Mouse (Mus musculus): Measurements from ENCODE around the gene B3gnt4. TPM values are rescaled to one million over a fixed set of nuclear protein-coding genes. Genes with fewer than 3 reads are reported as not detected.

Gene B3gnt4
- polyA plus RNA-seq, 1 experiment, result 0.05 TPM

DNA sequence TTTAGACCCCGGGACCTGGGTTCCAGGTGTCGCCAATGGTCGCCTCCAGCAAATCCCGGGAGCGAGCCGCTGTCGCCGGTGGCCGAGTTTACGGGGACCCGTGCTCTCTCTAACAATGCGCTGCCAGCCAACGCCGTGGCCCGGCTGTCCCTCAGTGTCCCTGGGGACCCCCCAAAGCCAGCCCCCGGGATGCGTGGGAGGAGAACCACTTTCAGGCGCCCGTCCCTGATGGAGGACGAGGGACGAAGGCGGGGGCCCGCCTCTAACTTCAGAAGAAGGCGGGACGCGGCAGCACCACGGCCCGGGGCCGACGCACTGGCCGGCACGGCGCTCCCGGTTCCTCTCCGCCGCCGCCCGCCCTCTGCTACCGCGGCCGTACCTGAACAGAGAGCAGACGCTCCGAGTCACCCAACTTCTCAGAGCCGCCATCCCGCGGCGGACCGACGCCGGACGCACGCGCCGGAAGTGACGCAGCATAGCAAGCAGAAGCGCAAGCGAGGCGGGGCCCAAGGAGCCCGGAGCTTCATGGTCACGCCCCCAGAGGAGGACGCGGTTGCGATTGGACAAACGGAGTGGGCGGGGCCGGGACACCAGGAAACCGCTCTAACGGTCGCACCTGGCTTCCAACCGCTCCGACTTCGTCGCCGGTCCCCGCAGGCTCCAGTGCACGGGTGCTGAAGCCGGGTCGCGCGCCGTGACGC, 13.6 kb downstream of the B3gnt4 start, which contains the start of gene Diablo:
TSS of gene Diablo (minus strand) at position 485 of the 701 bp plus-strand sequence.
- no peak for TF ChIP-seq MAX (IDR thresholded peaks at IDR 0.05; ENCODE audit: low read depth)
- peak; percentile 80 for TF ChIP-seq POLR2AphosphoS2 (IDR thresholded peaks at IDR 0.05; ENCODE audit: insufficient read length, low read depth)
- TF ChIP-seq TCF12 (IDR thresholded peaks at IDR 0.05; ENCODE audit: insufficient read depth, poor library complexity, severe bottlenecking), result no peak
- TF ChIP-seq SRF (IDR thresholded peaks at IDR 0.05; ENCODE audit: control insufficient read depth, insufficient read length, low read depth), result peak; percentile 15
- TF ChIP-seq CEBPB (IDR thresholded peaks at IDR 0.05; ENCODE audit: insufficient read depth, poor library complexity, severe bottlenecking), result no peak
- TF ChIP-seq POLR2A (IDR thresholded peaks at IDR 0.05; ENCODE audit: insufficient read length, low read depth), result peak; percentile 94
- peak in 1 of 3 experiments; percentile 57 for TF ChIP-seq MYOD1 (IDR thresholded peaks at IDR 0.05; ENCODE audit: control insufficient read depth in 1 of 3, insufficient read length in 2 of 3, low read depth in 2 of 3)
- H3K27me3 ChIP-seq (ENCODE audit: control insufficient read depth, insufficient read depth, insufficient read length), result no peaks in the 10 kb centered on the region

DNA sequence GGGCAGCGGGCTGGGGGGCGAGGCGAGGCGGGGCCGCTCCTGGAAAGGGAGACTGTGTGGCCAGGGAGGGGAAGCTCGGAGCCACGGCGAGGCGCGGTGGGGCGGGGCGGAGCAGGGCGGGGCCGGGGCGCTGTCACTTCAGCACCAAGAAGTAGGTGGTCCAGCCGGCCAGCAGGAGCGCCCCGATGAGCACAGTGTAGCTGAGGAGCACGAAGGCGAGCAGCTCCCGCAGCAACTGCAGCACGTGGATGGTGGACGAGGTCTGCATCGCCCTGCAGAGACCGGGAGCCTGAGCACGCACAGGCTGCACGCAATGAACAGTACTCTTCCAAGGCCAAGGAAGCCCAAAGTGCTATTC, 14.1 kb downstream of the B3gnt4 start:
- Histone ChIP-seq H3ac (ENCODE audit: control insufficient read depth, insufficient read length) (peak overlapping the region; percentile 75), H3K27me3 (ENCODE audit: control insufficient read depth, insufficient read depth, insufficient read length) (no peaks in the 10 kb centered on the region), H3K4me3 (peak overlapping the region; percentile 45), H3K79me2 (ENCODE audit: control insufficient read depth, insufficient read depth) (peaks cover 10% of the 10 kb centered on the region), H3K36me3 (ENCODE audit: control insufficient read depth, insufficient read depth) (no peaks in the 10 kb centered on the region), H3K4me2 (ENCODE audit: low read depth) (peak overlapping the region; percentile 66)
- TF ChIP-seq REST (IDR thresholded peaks at IDR 0.05; ENCODE audit: insufficient read depth, insufficient read length) (peak; percentile 71), USF1 (IDR thresholded peaks at IDR 0.05; ENCODE audit: low read depth) (no peak)

More for the DNA sequence above, 13.6 kb downstream of the B3gnt4 start, which contains the start of gene Diablo:
- H3ac ChIP-seq (ENCODE audit: control insufficient read depth, insufficient read length), result peak within 1 kb of the TSS; percentile 75
- H3K4me2 ChIP-seq (ENCODE audit: low read depth), result peak within 1 kb of the TSS; percentile 98
- H3K4me3 ChIP-seq, result peak within 1 kb of the TSS; percentile 45
- H3K36me3 ChIP-seq (ENCODE audit: control insufficient read depth, insufficient read depth), result no peaks in the 10 kb centered on the region
- peaks cover 10% of the 10 kb centered on the region for H3K79me2 ChIP-seq (ENCODE audit: control insufficient read depth, insufficient read depth)

DNA sequence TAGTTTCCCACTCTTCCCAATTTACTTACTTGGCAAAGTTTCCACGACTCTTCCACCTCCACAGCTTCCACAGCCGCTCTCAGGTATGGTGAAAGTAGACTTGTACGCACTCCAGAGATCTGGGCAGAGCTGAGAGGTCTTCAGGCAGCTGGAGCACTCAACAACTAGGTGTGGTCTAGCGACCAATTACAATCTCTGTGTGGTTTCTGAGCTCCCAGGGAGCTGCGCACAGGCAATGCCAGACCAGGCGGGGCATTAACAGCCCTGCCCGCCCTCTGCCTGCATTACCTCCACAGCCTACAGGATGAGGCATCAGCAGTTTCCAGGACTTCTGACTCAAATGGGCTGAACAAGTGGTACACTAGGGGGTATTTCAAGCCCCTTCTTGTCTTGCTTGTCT, 15.0 kb downstream of the B3gnt4 start, which contains the start of gene Gm49027:
TSS of gene Gm49027 (minus strand) at position 208 of the 400 bp plus-strand sequence.
- H3K27me3 ChIP-seq (ENCODE audit: control insufficient read depth, insufficient read depth, insufficient read length), result no peaks in the 10 kb centered on the region
- peaks cover 10% of the 10 kb centered on the region for H3K79me2 ChIP-seq (ENCODE audit: control insufficient read depth, insufficient read depth)
- H3ac ChIP-seq (ENCODE audit: control insufficient read depth, insufficient read length), result peak within 1 kb of the TSS; percentile 75
- peak within 1 kb of the TSS; percentile 66 for H3K4me2 ChIP-seq (ENCODE audit: low read depth)
- H3K4me3 ChIP-seq, result peak within 1 kb of the TSS; percentile 45
- no peak for TF ChIP-seq MAX (IDR thresholded peaks at IDR 0.05; ENCODE audit: low read depth)
- no peak for TF ChIP-seq TCF12 (IDR thresholded peaks at IDR 0.05; ENCODE audit: insufficient read depth, poor library complexity, severe bottlenecking)
- TF ChIP-seq SRF (IDR thresholded peaks at IDR 0.05; ENCODE audit: control insufficient read depth, insufficient read length, low read depth), result no peak
- TF ChIP-seq MYOD1 (IDR thresholded peaks at IDR 0.05; ENCODE audit: control insufficient read depth in 1 of 3, insufficient read length in 2 of 3, low read depth in 2 of 3), result no peak
- no peak for TF ChIP-seq MYOG (IDR thresholded peaks at IDR 0.05; ENCODE audit: control insufficient read depth in 1 of 3, insufficient read depth in 1 of 3, insufficient read length in 2 of 3, low read depth in 2 of 3)
- no peak for TF ChIP-seq POLR2AphosphoS2 (IDR thresholded peaks at IDR 0.05; ENCODE audit: insufficient read length, low read depth)
- no peak for TF ChIP-seq POLR2A (IDR thresholded peaks at IDR 0.05; ENCODE audit: insufficient read length, low read depth)
- TF ChIP-seq USF1 (IDR thresholded peaks at IDR 0.05; ENCODE audit: low read depth), result no peak
- TF ChIP-seq TCF3 (IDR thresholded peaks at IDR 0.05; ENCODE audit: insufficient read length, low read depth), result no peak
- TF ChIP-seq REST (IDR thresholded peaks at IDR 0.05; ENCODE audit: insufficient read depth, insufficient read length), result no peak
- no peak for TF ChIP-seq E2F4 (IDR thresholded peaks at IDR 0.05; ENCODE audit: insufficient read depth)
- TF ChIP-seq CEBPB (IDR thresholded peaks at IDR 0.05; ENCODE audit: insufficient read depth, poor library complexity, severe bottlenecking), result no peak
- no peaks in the 10 kb centered on the region for H3K36me3 ChIP-seq (ENCODE audit: control insufficient read depth, insufficient read depth)

DNA sequence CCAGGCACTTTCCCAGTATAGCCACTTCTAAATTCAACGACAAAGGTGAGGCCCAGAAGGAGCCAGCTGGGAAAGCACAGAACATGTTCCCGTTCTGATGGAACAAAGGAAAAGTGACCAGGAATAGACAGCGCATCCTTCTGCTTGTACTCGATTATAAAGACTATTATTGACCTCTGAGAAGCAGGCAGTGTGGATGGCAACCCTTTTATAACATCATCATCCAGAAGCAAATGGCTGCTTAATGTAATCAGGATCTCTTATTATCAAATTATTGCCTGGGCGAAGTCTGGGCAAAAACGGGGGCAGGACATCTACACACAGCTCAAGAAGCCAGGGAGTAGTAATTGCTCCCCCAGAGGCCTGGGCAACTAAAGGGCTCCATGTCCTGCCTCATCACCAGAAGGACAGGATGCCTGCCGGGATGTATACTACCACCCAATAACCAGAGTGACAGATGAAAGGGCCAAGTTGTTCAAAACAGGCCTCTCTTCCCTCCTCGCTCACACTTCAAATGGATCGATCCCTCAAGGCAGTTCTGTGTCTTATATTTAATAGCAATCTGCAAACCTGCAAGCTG, 15.7 kb downstream of the B3gnt4 start:
- Histone ChIP-seq H3K27me3 (ENCODE audit: control insufficient read depth, insufficient read depth, insufficient read length) (no peaks in the 10 kb centered on the region), H3K36me3 (ENCODE audit: control insufficient read depth, insufficient read depth) (no peaks in the 10 kb centered on the region), H3K4me2 (ENCODE audit: low read depth) (no peak overlapping the region), H3K79me2 (ENCODE audit: control insufficient read depth, insufficient read depth) (peaks cover 10% of the 10 kb centered on the region), H3K4me3 (no peak overlapping the region), H3ac (ENCODE audit: control insufficient read depth, insufficient read length) (no peak overlapping the region)
- TF ChIP-seq REST (IDR thresholded peaks at IDR 0.05; ENCODE audit: insufficient read depth, insufficient read length) (no peak), TCF12 (IDR thresholded peaks at IDR 0.05; ENCODE audit: insufficient read depth, poor library complexity, severe bottlenecking) (no peak), SRF (IDR thresholded peaks at IDR 0.05; ENCODE audit: control insufficient read depth, insufficient read length, low read depth) (no peak), MYOG (IDR thresholded peaks at IDR 0.05; ENCODE audit: control insufficient read depth in 1 of 3, insufficient read depth in 1 of 3, insufficient read length in 2 of 3, low read depth in 2 of 3) (no peak), TCF3 (IDR thresholded peaks at IDR 0.05; ENCODE audit: insufficient read length, low read depth) (no peak), CEBPB (IDR thresholded peaks at IDR 0.05; ENCODE audit: insufficient read depth, poor library complexity, severe bottlenecking) (no peak), POLR2AphosphoS2 (IDR thresholded peaks at IDR 0.05; ENCODE audit: insufficient read length, low read depth) (no peak), POLR2A (IDR thresholded peaks at IDR 0.05; ENCODE audit: insufficient read length, low read depth) (no peak), USF1 (IDR thresholded peaks at IDR 0.05; ENCODE audit: low read depth) (no peak), MAX (IDR thresholded peaks at IDR 0.05; ENCODE audit: low read depth) (no peak), E2F4 (IDR thresholded peaks at IDR 0.05; ENCODE audit: insufficient read depth) (no peak), MYOD1 (IDR thresholded peaks at IDR 0.05; ENCODE audit: control insufficient read depth in 1 of 3, insufficient read length in 2 of 3, low read depth in 2 of 3) (no peak)

Measured in myocyte (in vitro differentiated cells).